Mouse (Mus musculus) hindbrain, embryonic 16.5 days (tissue): ENCODE results near the gene Gm21788. TPM values are rescaled to one million over a fixed set of nuclear protein-coding genes. Genes with fewer than 3 reads are reported as not detected.
"Not testable (repeated sequence)": the region's sequence is repeated elsewhere in the genome, so short reads cannot be mapped to it uniquely, and the experiment has no call there.

Experiments
- ATAC-seq: fragments of 200-750 bp; cut with Nextera tagmentation; 2 replicates; pipeline ENCODE4 v1.8.0; 2017; ENCODE audit warnings: moderate TSS enrichment, moderate library complexity
- H3K27ac ChIP-seq: fragments of 300-500 bp; sonication (generic); 2 replicates; pipeline ENCODE4 v1.5.1; 2014; ENCODE audit warnings: low read depth, mild to moderate bottlenecking, control low read depth, low read length, moderate library complexity
- H3K27me3 ChIP-seq: fragments of 300-500 bp; sonication (generic); replicated peaks from 2 replicates; pipeline ENCODE4 v1.6.1; 2014; ENCODE audit warnings: low read length; ENCODE audit not compliant: control insufficient read depth, insufficient read depth
- H3K36me3 ChIP-seq: fragments of 300-500 bp; sonication (generic); 2 replicates; pipeline ENCODE4 v1.6.1; 2014; ENCODE audit warnings: mild to moderate bottlenecking, low read length, moderate library complexity, mixed read lengths; ENCODE audit not compliant: control insufficient read depth, insufficient read depth
- H3K4me1 ChIP-seq: fragments of 300-500 bp; sonication (generic); 2 replicates; pipeline ENCODE4 v1.6.1; 2014; ENCODE audit warnings: low read depth, low read length; ENCODE audit not compliant: control insufficient read depth, insufficient read depth
- H3K4me2 ChIP-seq: fragments of 300-500 bp; sonication (generic); 2 replicates; pipeline ENCODE4 v1.6.1; 2014; ENCODE audit warnings: mild to moderate bottlenecking, low read length, control low read depth, moderate library complexity
- H3K4me3 ChIP-seq: fragments of 300-500 bp; sonication (generic); 2 replicates; pipeline ENCODE4 v1.5.1; 2014; ENCODE audit warnings: mild to moderate bottlenecking, low read length, control low read depth, moderate library complexity
- H3K9ac ChIP-seq: fragments of 300-500 bp; sonication (generic); 2 replicates; pipeline ENCODE4 v1.6.1; 2014; ENCODE audit warnings: low read depth, mild to moderate bottlenecking, control low read depth, low read length, moderate library complexity
- H3K9me3 ChIP-seq: fragments of 300-500 bp; sonication (generic); 2 replicates; pipeline ENCODE4 v1.6.1; 2014; ENCODE audit warnings: mild to moderate bottlenecking, low read length, moderate library complexity; ENCODE audit not compliant: control insufficient read depth
- WGBS: fragments of 180-500 bp; shearing (Covaris S2); extraction: QIAGEN DNeasy Blood & Tissue Kit; methylation state at CpG from one replicate; pipeline ENCODE4 v1.1.7; 2014; 5-methylcytosine and 5-hydroxymethylcytosine counted together
- polyA plus RNA-seq: library from polyadenylated mRNA; unstranded; fragments of >200 nt; fragmentation: Nextera tagmentation; extraction: Ambion mirVana; gene quantifications from 2 replicates; pipeline ENCODE4 v1.2.1, GENCODE M21; 2015

Gm21788 gene
- not detected in 2 replicates for polyA plus RNA-seq

GRCm38 (mm10) chrY:7404710-7405109, at the start of gene Gm21788:
Gene Gm21788, plus strand, starts transcription at chrY:7405010.
- H3K27ac ChIP-seq, H3K4me3 ChIP-seq, H3K4me1 ChIP-seq, H3K27me3 ChIP-seq, H3K9me3 ChIP-seq, ATAC-seq, H3K4me2 ChIP-seq, H3K36me3 ChIP-seq, H3K9ac ChIP-seq: not testable (repeated sequence)
- WGBS, result no CpG with 5 or more reads among the region's 3 CpGs

Other genes starting within 250 kb of the Gm21788 start
- not detected in 2 replicates for gene Gm21244, start 235.7 kb upstream of the Gm21788 start, polyA plus RNA-seq
- gene Gm28998, start 151.2 kb upstream of the Gm21788 start, polyA plus RNA-seq, result not detected in 2 replicates
- not detected in 2 replicates for gene Gm20826, start 233.5 kb downstream of the Gm21788 start, polyA plus RNA-seq